Mouse (Mus musculus) heart, embryonic 11.5 days (tissue): ENCODE results near the gene Sept3. TPM values are rescaled to one million over a fixed set of nuclear protein-coding genes. Genes with fewer than 3 reads are reported as not detected.
A peak's percentile ranks its signal among the peaks of the same experiment; 100 is the strongest.

Source experiments
- ATAC-seq: fragments of 200-750 bp; cut with Nextera tagmentation; replicated peaks from 2 replicates; pipeline ENCODE4 v1.8.0; 2017; ENCODE audit warnings: moderate library complexity; ENCODE audit not compliant: insufficient number of reproducible peaks, low FRiP score, low TSS enrichment
- H3K27ac ChIP-seq: fragments of 300-500 bp; sonication (generic); 2 replicates; pipeline ENCODE4 v1.5.1; 2014; ENCODE audit warnings: mild to moderate bottlenecking, low read depth, low read length
- H3K27me3 ChIP-seq: fragments of 300-500 bp; sonication (generic); 2 replicates; pipeline ENCODE4 v1.6.1; 2014; ENCODE audit warnings: mild to moderate bottlenecking, low read length, mixed read lengths; ENCODE audit not compliant: control insufficient read depth, insufficient read depth
- H3K36me3 ChIP-seq: fragments of 300-500 bp; sonication (generic); 2 replicates; pipeline ENCODE4 v1.6.1; 2014; ENCODE audit warnings: mild to moderate bottlenecking, low read length, moderate library complexity, mixed read lengths; ENCODE audit not compliant: control insufficient read depth, insufficient read depth
- H3K4me1 ChIP-seq: fragments of 300-500 bp; sonication (generic); 2 replicates; pipeline ENCODE4 v1.6.1; 2014; ENCODE audit warnings: low read length; ENCODE audit not compliant: control insufficient read depth, insufficient read depth
- H3K4me2 ChIP-seq: fragments of 300-500 bp; sonication (generic); 2 replicates; pipeline ENCODE4 v1.6.1; 2014; ENCODE audit warnings: mild to moderate bottlenecking, moderate library complexity
- H3K4me3 ChIP-seq: fragments of 300-500 bp; sonication (generic); 2 replicates; pipeline ENCODE4 v1.5.1; 2014; ENCODE audit warnings: low read depth, low read length
- H3K9ac ChIP-seq: fragments of 300-500 bp; sonication (generic); 2 replicates; pipeline ENCODE4 v1.6.1; 2014; ENCODE audit warnings: mild to moderate bottlenecking, low read depth, low read length, moderate library complexity
- H3K9me3 ChIP-seq: fragments of 300-500 bp; sonication (generic); replicated peaks from 2 replicates; pipeline ENCODE4 v1.6.1; 2016; ENCODE audit warnings: low read length; ENCODE audit not compliant: control insufficient read depth
- WGBS: fragments of 180-500 bp; shearing (Covaris S2); extraction: QIAGEN DNeasy Blood & Tissue Kit; methylation state at CpG from one replicate; pipeline ENCODE4 v1.1.7; 2014; ENCODE audit not compliant: insufficient replicate concordance; 5-methylcytosine and 5-hydroxymethylcytosine counted together
- polyA plus RNA-seq: library from polyadenylated mRNA; unstranded; fragments of >200 nt; fragmentation: Nextera tagmentation; extraction: Ambion mirVana; gene quantifications from 2 replicates; pipeline ENCODE4 v1.2.1, GENCODE M21; 2014

Sept3 gene
- polyA plus RNA-seq, 1 experiment from 2014 or later, result 6.2 TPM

DNA sequence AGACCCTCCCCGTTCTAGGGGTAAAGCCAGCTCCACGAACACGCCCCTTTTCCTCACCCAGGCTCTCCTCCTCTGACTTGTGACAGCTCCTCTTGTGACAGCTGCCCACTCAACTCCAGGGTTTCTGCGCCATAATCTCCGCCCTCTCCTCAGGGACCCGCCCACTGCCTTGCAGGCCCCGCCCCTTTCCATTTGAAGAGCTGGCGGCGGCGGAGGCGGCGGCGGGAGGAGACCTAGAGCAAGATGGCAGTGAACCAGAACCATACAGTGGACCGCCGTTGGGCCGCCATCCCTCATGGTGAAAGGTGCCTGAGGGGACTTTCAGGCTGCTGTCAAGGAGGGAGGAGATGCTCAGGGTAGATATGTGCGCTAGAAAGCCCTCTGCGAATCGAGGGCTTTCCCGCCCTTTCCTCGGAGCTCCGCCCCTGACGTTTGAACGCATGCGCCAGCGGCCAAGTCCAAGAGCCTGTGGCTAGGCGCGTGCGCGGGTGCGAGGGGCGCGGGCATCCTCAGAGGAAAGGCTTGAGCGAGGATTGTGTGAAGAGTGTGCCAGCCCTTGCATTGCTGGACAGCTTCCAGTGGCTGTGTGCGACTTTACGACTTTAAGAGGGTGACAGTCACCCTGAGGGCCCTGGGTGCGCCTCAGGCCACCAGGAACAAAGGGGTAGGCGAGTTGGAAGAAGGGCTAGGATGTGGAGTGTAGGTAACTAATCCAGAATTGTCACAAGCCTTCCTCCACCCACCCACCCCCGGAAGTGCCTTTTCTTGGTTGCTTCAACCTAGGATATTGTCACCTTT is 24.3 kb downstream of the Sept3 start, which contains the start of gene Wbp2nl:
Wbp2nl (plus strand) TSS at position 191 of the 798 bp plus-strand sequence.
- H3K27me3 ChIP-seq, result no peaks in the 10 kb centered on the region
- no peak within 1 kb of the TSS for H3K27ac ChIP-seq
- no peaks in the 10 kb centered on the region for H3K36me3 ChIP-seq
- WGBS, result 48% methylated on average over 39 of the region's 39 CpGs
- no peaks in the 10 kb centered on the region for H3K4me1 ChIP-seq
- no peak within 1 kb of the TSS for H3K4me3 ChIP-seq
- ATAC-seq, result peak; percentile 65
- H3K9ac ChIP-seq, result no peak within 1 kb of the TSS
- H3K9me3 ChIP-seq, result no peaks in the 10 kb centered on the region
- peak within 1 kb of the TSS; percentile 50 for H3K4me2 ChIP-seq

DNA sequence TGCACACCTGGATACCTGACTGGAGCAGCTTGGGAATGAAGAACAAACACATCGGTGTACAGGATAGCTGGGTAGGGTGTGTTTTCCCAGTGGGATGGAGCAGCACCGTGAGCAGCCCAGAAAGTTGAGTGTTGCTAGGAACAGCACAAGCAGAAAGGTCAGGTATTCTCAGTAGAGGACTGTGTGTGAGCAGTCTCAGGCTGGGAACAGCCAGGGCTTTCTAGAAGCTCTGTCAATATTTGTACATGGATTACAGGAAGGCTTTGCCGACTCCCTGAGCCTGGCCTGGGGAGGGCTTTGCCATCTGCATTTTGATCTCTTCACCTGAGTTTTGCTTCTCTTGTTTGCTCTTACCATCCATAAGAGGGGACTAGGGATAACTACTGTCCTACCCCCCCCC is 32.4 kb downstream of the Sept3 start:
- Histone ChIP-seq H3K9me3 (no peaks in the 10 kb centered on the region), H3K4me1 (no peaks in the 10 kb centered on the region), H3K27me3 (no peaks in the 10 kb centered on the region), H3K36me3 (no peaks in the 10 kb centered on the region), H3K27ac (no peak overlapping the region), H3K4me3 (no peak overlapping the region), H3K9ac (no peak overlapping the region), H3K4me2 (no peak overlapping the region)
- WGBS, result 68% methylated on average over 3 of the region's 3 CpGs
- no peak for ATAC-seq

- no peaks in the 10 kb centered on the region for H3K27me3 ChIP-seq
- no peak for ATAC-seq
- H3K9ac ChIP-seq, result no peak overlapping the region
Observed at GRCm38 (mm10) chr15:82308416-82308815, 33.7 kb downstream of the Sept3 start.

GRCm38 (mm10) chr15:82317839-82318238 is 43.1 kb downstream of the Sept3 start:
- no peak overlapping the region for H3K27ac ChIP-seq
- no peaks in the 10 kb centered on the region for H3K9me3 ChIP-seq
- no peak overlapping the region for H3K9ac ChIP-seq
- no peak for ATAC-seq
- no peaks in the 10 kb centered on the region for H3K27me3 ChIP-seq
- H3K4me3 ChIP-seq, result no peak overlapping the region
- WGBS, result 85% methylated on average over 6 of the region's 6 CpGs
- H3K36me3 ChIP-seq, result no peaks in the 10 kb centered on the region
- no peak overlapping the region for H3K4me2 ChIP-seq
- no peaks in the 10 kb centered on the region for H3K4me1 ChIP-seq

More at GRCm38 (mm10) chr15:82308416-82308815, 33.7 kb downstream of the Sept3 start:
- Histone ChIP-seq H3K36me3 (no peaks in the 10 kb centered on the region), H3K4me1 (no peaks in the 10 kb centered on the region), H3K4me3 (no peak overlapping the region), H3K4me2 (no peak overlapping the region), H3K9me3 (no peaks in the 10 kb centered on the region), H3K27ac (no peak overlapping the region)
- 77% methylated on average over 3 of the region's 3 CpGs for WGBS

DNA sequence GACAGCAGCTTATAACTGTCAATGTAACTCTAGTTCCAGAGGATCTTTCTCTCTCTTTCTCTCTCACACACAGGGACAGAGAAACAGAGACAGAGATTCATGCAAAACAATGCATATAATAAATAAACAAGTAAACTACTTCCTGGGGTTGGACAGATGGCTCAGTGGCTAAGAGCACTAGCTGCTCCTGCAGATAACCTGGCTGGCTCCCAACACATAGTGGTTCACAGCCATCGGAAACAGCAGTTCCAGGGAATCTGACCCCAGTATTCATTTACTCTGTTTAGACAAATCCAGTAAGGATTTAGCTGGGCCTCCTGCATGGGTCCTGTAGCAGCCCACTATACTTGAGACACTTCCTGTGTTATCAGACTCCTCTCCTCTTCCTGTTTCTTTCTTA is 44.9 kb downstream of the Sept3 start:
- H3K9ac ChIP-seq, result no peak overlapping the region
- no peak for ATAC-seq
- H3K36me3 ChIP-seq, result no peaks in the 10 kb centered on the region
- H3K9me3 ChIP-seq, result no peaks in the 10 kb centered on the region
- no peaks in the 10 kb centered on the region for H3K4me1 ChIP-seq
- WGBS, result 56% methylated on average over 1 of the region's 1 CpGs
- no peak overlapping the region for H3K4me3 ChIP-seq
- no peak overlapping the region for H3K4me2 ChIP-seq
- no peak overlapping the region for H3K27ac ChIP-seq
- no peaks in the 10 kb centered on the region for H3K27me3 ChIP-seq

DNA sequence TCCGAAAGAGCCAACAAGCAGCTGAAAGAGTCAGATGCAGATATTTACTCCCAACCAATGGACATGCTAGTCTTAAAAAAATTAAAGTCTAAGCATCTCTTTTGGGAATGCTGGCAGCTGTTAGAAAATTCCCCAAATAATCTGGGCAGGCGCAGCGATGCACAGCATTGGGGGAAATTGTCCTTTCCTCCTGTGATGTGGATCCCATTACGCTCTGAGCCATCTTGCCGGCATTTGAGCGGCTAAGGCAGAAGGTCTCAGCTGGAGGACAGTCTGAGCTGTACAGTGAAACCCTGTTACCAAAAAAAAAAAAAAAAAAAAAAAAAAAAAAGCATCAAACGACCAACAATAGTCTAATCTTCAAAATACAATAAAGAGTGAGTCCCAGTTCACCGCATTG is 47.5 kb downstream of the Sept3 start:
- no peak overlapping the region for H3K27ac ChIP-seq
- no peaks in the 10 kb centered on the region for H3K4me1 ChIP-seq
- no peak overlapping the region for H3K4me3 ChIP-seq
- no peaks in the 10 kb centered on the region for H3K9me3 ChIP-seq
- 82% methylated on average over 8 of the region's 8 CpGs for WGBS
- H3K36me3 ChIP-seq, result no peaks in the 10 kb centered on the region
- H3K9ac ChIP-seq, result no peak overlapping the region
- H3K27me3 ChIP-seq, result no peaks in the 10 kb centered on the region
- no peak for ATAC-seq
- H3K4me2 ChIP-seq, result no peak overlapping the region

DNA sequence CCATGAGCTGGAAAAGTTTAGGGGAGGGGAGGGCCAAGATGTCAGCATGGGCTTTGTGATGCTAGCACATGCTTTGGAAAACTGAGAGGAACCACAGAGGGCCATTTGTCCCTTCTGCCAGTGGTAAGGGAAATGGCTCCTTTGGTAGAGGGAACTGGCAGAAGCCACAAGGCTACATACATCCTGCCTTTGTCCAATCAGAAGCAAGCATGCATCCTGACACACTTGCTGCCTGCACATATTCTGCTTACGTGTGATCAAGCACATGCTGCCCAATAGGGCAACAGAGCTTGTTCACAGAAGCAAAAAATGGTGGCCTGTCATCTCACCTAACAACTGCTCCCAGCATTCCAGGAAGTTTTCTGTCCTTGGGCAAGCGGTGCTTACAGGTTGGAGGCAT is 50.7 kb downstream of the Sept3 start:
- no peak overlapping the region for H3K4me3 ChIP-seq
- WGBS, result 70% methylated on average over 2 of the region's 2 CpGs
- no peak overlapping the region for H3K4me2 ChIP-seq
- H3K36me3 ChIP-seq, result peaks cover 3% of the 10 kb centered on the region; the same call in 1 of the 2 replicates
- no peaks in the 10 kb centered on the region for H3K9me3 ChIP-seq
- H3K9ac ChIP-seq, result no peak overlapping the region
- no peak for ATAC-seq
- H3K4me1 ChIP-seq, result no peaks in the 10 kb centered on the region
- H3K27me3 ChIP-seq, result no peaks in the 10 kb centered on the region
- H3K27ac ChIP-seq, result no peak overlapping the region

DNA sequence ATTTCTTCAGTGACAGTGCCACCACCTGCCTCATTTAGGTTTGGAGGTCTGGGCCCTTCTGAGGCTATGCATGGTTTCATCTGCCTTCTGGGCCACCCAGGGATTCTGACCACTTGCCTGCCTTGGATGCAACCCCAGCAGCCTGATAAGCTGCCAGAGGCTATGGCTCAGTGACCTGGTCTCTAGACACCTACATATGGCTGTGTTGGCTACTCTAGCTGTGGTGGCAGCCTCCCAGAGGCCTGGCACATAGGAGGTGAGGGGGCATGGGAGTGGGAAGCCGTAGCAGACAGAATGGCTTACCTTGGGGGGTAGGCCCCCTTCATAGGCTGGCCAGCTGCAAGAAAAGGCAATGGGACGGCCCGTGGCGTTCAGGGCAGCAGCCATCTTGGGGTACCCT is 60.5 kb downstream of the Sept3 start:
- Histone ChIP-seq H3K4me3 (no peak overlapping the region), H3K9me3 (no peaks in the 10 kb centered on the region), H3K4me2 (no peak overlapping the region), H3K4me1 (peaks cover 19% of the 10 kb centered on the region), H3K36me3 (peaks cover 8% of the 10 kb centered on the region), H3K9ac (no peak overlapping the region), H3K27ac (no peak overlapping the region), H3K27me3 (no peaks in the 10 kb centered on the region)
- no peak for ATAC-seq
- WGBS, result 91% methylated on average over 4 of the region's 4 CpGs

DNA sequence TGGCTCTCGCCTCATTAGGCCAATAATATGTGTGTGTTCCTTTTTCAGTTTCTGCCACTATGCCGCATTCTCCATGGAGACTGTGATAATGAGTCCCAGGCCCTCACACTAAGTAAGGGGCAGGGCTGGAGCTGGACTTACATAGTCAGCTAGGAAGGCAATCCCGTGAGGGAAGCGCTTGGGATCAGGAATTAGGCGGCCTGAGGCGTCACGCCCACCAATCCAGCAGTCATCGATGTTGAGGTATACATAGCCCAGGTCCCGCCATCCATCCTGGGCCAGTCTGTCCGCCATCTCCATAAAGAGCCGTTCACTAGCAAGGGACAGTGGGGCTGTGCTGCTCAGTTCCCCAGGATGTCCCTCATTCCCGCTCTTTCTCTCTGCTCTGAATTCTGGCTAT is 61.9 kb downstream of the Sept3 start:
- H3K9me3 ChIP-seq, result no peaks in the 10 kb centered on the region
- no peak overlapping the region for H3K27ac ChIP-seq
- H3K27me3 ChIP-seq, result no peaks in the 10 kb centered on the region
- peaks cover 8% of the 10 kb centered on the region for H3K36me3 ChIP-seq
- no peak overlapping the region for H3K9ac ChIP-seq
- no peak overlapping the region for H3K4me3 ChIP-seq
- ATAC-seq, result no peak
- no peak overlapping the region for H3K4me2 ChIP-seq
- H3K4me1 ChIP-seq, result peaks cover 27% of the 10 kb centered on the region
- 86% methylated on average over 12 of the region's 12 CpGs for WGBS
